Mouse (Mus musculus) lung, postnatal 0 days (tissue): ENCODE measurements around the gene Iqsec1. TPM values are rescaled to one million over a fixed set of nuclear protein-coding genes. Genes with fewer than 3 reads are reported as not detected.

ENCODE experiments used
- ATAC-seq: fragments of 200-750 bp; cut with Nextera tagmentation; 2 replicates; pipeline ENCODE4 v1.8.0; 2017; ENCODE audit warnings: moderate library complexity
- DNase-seq: peaks from one replicate; pipeline ENCODE4 v3.0.0-alpha.2; 2016; ENCODE audit warnings: low spot score
- H3K27ac ChIP-seq: fragments of 300-500 bp; sonication (generic); 2 replicates; pipeline ENCODE4 v1.5.1; 2014; ENCODE audit warnings: antibody characterized with exemption, mild to moderate bottlenecking, low read length, mixed read lengths
- H3K27me3 ChIP-seq: fragments of 300-500 bp; sonication (generic); replicated peaks from 2 replicates; pipeline ENCODE4 v1.6.1; 2014; ENCODE audit warnings: low read length, mixed read lengths; ENCODE audit not compliant: insufficient read depth
- H3K36me3 ChIP-seq: fragments of 300-500 bp; sonication (generic); 2 replicates; pipeline ENCODE4 v1.6.1; 2014; ENCODE audit warnings: low read length, mixed read lengths; ENCODE audit not compliant: insufficient read depth
- H3K4me1 ChIP-seq: fragments of 300-500 bp; sonication (generic); 2 replicates; pipeline ENCODE4 v1.6.1; 2014; ENCODE audit warnings: antibody characterized with exemption, low read depth, low read length, mixed read lengths; ENCODE audit not compliant: insufficient read depth
- H3K4me2 ChIP-seq: fragments of 300-500 bp; sonication (generic); replicated peaks from 2 replicates; pipeline ENCODE4 v1.6.1; 2014; ENCODE audit warnings: low read depth, mild to moderate bottlenecking, low read length, moderate library complexity, mixed read lengths
- H3K4me3 ChIP-seq: fragments of 300-500 bp; sonication (generic); 2 replicates; pipeline ENCODE4 v1.5.1; 2014; ENCODE audit warnings: low read depth, low read length
- H3K9ac ChIP-seq: fragments of 300-500 bp; sonication (generic); replicated peaks from 2 replicates; pipeline ENCODE4 v1.6.1; 2014; ENCODE audit warnings: low read depth, mild to moderate bottlenecking
- H3K9me3 ChIP-seq: fragments of 300-500 bp; sonication (generic); 2 replicates; pipeline ENCODE4 v1.6.1; 2016; ENCODE audit warnings: low read length, mixed read lengths
- CTCF ChIP-seq: IDR thresholded peaks from 2 replicates; pipeline ENCODE4 v1.5.1; 2016; ENCODE audit warnings: antibody characterized with exemption, mild to moderate bottlenecking
- EP300 ChIP-seq: IDR thresholded peaks from 2 replicates; pipeline ENCODE4 v1.6.1; 2016; ENCODE audit warnings: antibody characterized with exemption, mild to moderate bottlenecking, control low read depth
- WGBS: fragments of 180-500 bp; shearing (Covaris S2); extraction: QIAGEN DNeasy Blood & Tissue Kit; methylation state at CpG from one replicate; pipeline ENCODE4 v1.1.7; 2014; 5-methylcytosine and 5-hydroxymethylcytosine counted together
- polyA plus RNA-seq: library from polyadenylated mRNA; unstranded; fragments of >200 nt; fragmentation: Nextera tagmentation; extraction: Ambion mirVana; gene quantifications from 2 replicates; pipeline ENCODE4 v1.2.1, GENCODE M21; 2015

Gene Iqsec1
- polyA plus RNA-seq, 1 experiment from 2014 or later, result 18.6 TPM

GRCm38 (mm10) chr6:90810576-90810975 lies 177.9 kb downstream of the Iqsec1 start:
- Histone ChIP-seq H3K27me3 (no peaks in the 10 kb centered on the region), H3K4me1 (no peaks in the 10 kb centered on the region), H3K9ac (no peak overlapping the region), H3K4me3 (no peak overlapping the region), H3K27ac (no peak overlapping the region), H3K36me3 (no peaks in the 10 kb centered on the region), H3K4me2 (no peak overlapping the region), H3K9me3 (no peaks in the 10 kb centered on the region)
- WGBS, result 29% methylated on average over 1 of the region's 1 CpGs
- TF ChIP-seq EP300 (no peak), CTCF (no peak)
- ATAC-seq (no peak), DNase-seq (no peak)

GRCm38 (mm10) chr6:90809960-90810362 lies 178.5 kb downstream of the Iqsec1 start:
- H3K27me3 ChIP-seq, result no peaks in the 10 kb centered on the region
- no peak overlapping the region for H3K9ac ChIP-seq
- no peaks in the 10 kb centered on the region for H3K9me3 ChIP-seq
- no peaks in the 10 kb centered on the region for H3K36me3 ChIP-seq
- WGBS, result 1% methylated on average over 22 of the region's 22 CpGs
- no peak overlapping the region for H3K4me2 ChIP-seq
- TF ChIP-seq CTCF (peak; percentile 50), EP300 (no peak)
- no peak overlapping the region for H3K27ac ChIP-seq
- ATAC-seq, result peak; percentile 48
- DNase-seq, result peak; percentile 68
- no peaks in the 10 kb centered on the region for H3K4me1 ChIP-seq
- H3K4me3 ChIP-seq, result no peak overlapping the region

- no peaks in the 10 kb centered on the region for H3K9me3 ChIP-seq
- no peak overlapping the region for H3K9ac ChIP-seq
- TF ChIP-seq CTCF (no peak), EP300 (no peak)
- no peaks in the 10 kb centered on the region for H3K4me1 ChIP-seq
- H3K27ac ChIP-seq, result no peak overlapping the region
- no peaks in the 10 kb centered on the region for H3K27me3 ChIP-seq
- WGBS, result 54% methylated on average over 11 of the region's 11 CpGs
- DNase-seq, result no peak
- H3K36me3 ChIP-seq, result no peaks in the 10 kb centered on the region
- ATAC-seq, result no peak
- no peak overlapping the region for H3K4me2 ChIP-seq
- H3K4me3 ChIP-seq, result no peak overlapping the region
Observed at GRCm38 (mm10) chr6:90809077-90809840, 179.2 kb downstream of the Iqsec1 start.

- Histone ChIP-seq H3K4me2 (no peak overlapping the region), H3K36me3 (no peaks in the 10 kb centered on the region), H3K27me3 (no peaks in the 10 kb centered on the region), H3K9ac (no peak overlapping the region), H3K4me3 (no peak overlapping the region), H3K9me3 (no peaks in the 10 kb centered on the region), H3K27ac (no peak overlapping the region), H3K4me1 (no peaks in the 10 kb centered on the region)
- no peak for DNase-seq
- TF ChIP-seq EP300, result no peak
- no peak for TF ChIP-seq CTCF
- no peak for ATAC-seq
- WGBS, result 36% methylated on average over 5 of the region's 5 CpGs
Observed at GRCm38 (mm10) chr6:90808544-90808943, 179.9 kb downstream of the Iqsec1 start.

- ATAC-seq, result no peak
- Histone ChIP-seq H3K9ac (no peak overlapping the region), H3K27me3 (no peaks in the 10 kb centered on the region), H3K4me1 (no peaks in the 10 kb centered on the region), H3K4me2 (no peak overlapping the region), H3K9me3 (no peaks in the 10 kb centered on the region), H3K36me3 (no peaks in the 10 kb centered on the region), H3K4me3 (no peak overlapping the region), H3K27ac (no peak overlapping the region)
- WGBS, result 71% methylated on average over 3 of the region's 3 CpGs
- no peak for DNase-seq
- no peak for TF ChIP-seq CTCF
- no peak for TF ChIP-seq EP300
Observed at GRCm38 (mm10) chr6:90808134-90808533, 180.4 kb downstream of the Iqsec1 start.

GRCm38 (mm10) chr6:90807581-90807980 lies 180.9 kb downstream of the Iqsec1 start:
- H3K36me3 ChIP-seq, result no peaks in the 10 kb centered on the region
- 42% methylated on average over 2 of the region's 2 CpGs for WGBS

More at GRCm38 (mm10) chr6:90807581-90807980, 180.9 kb downstream of the Iqsec1 start:
- Histone ChIP-seq H3K4me1 (no peaks in the 10 kb centered on the region), H3K9me3 (no peaks in the 10 kb centered on the region), H3K4me3 (no peak overlapping the region), H3K27me3 (no peaks in the 10 kb centered on the region), H3K4me2 (no peak overlapping the region), H3K27ac (no peak overlapping the region), H3K9ac (no peak overlapping the region)
- DNase-seq (no peak), ATAC-seq (no peak)
- TF ChIP-seq EP300 (no peak), CTCF (no peak)
